Mouse (Mus musculus) thymus, postnatal 0 days (tissue): Measurements from ENCODE around the gene Nfkbie. TPM values are rescaled to one million over a fixed set of nuclear protein-coding genes. Genes with fewer than 3 reads are reported as not detected.

Experiments
- DNase-seq: peaks from one replicate; pipeline ENCODE4 v3.0.0-alpha.2; 2015; ENCODE audit warnings: low spot score
- polyA plus RNA-seq: library from polyadenylated mRNA; unstranded; fragments of >200 nt; fragmentation: Nextera tagmentation; extraction: Ambion mirVana; gene quantifications from 2 replicates; pipeline ENCODE4 v1.2.1, GENCODE M21; 2015

The Nfkbie gene
- polyA plus RNA-seq, 1 experiment from 2014 or later: 80.2 TPM

- peak; percentile 60 for DNase-seq
Measured at GRCm38 (mm10) chr17:45596631-45597396, 41.3 kb downstream of the Nfkbie start.

GRCm38 (mm10) chr17:45597787-45598186 lies 42.3 kb downstream of the Nfkbie start:
- peak; percentile 24 for DNase-seq

GRCm38 (mm10) chr17:45598376-45598775 lies 42.9 kb downstream of the Nfkbie start:
- DNase-seq: no peak

- no peak for DNase-seq
Measured at GRCm38 (mm10) chr17:45598891-45599290, 43.4 kb downstream of the Nfkbie start.

- no peak for DNase-seq
Measured at GRCm38 (mm10) chr17:45599446-45600242, 44.1 kb downstream of the Nfkbie start, which contains the start of gene Slc29a1. Gene Slc29a1, minus strand, starts transcription at chr17:45599606.

- peak; percentile 1 for DNase-seq
Measured at GRCm38 (mm10) chr17:45600267-45600666, 44.8 kb downstream of the Nfkbie start.

GRCm38 (mm10) chr17:45601325-45601724 lies 45.8 kb downstream of the Nfkbie start:
- DNase-seq: peak; percentile 1

GRCm38 (mm10) chr17:45601877-45602304 lies 46.4 kb downstream of the Nfkbie start, which contains the start of gene Mymx:
Gene Mymx, minus strand, starts transcription at chr17:45602102.
- no peak for DNase-seq

GRCm38 (mm10) chr17:45602984-45603383 lies 47.5 kb downstream of the Nfkbie start:
- no peak for DNase-seq

GRCm38 (mm10) chr17:45606992-45607879 lies 51.7 kb downstream of the Nfkbie start:
- no peak for DNase-seq

- no peak for DNase-seq
Measured at GRCm38 (mm10) chr17:45608396-45608795, 52.9 kb downstream of the Nfkbie start.

- no peak for DNase-seq
Measured at GRCm38 (mm10) chr17:45610144-45610866, 54.8 kb downstream of the Nfkbie start.

- peak; percentile 1 for DNase-seq
Measured at GRCm38 (mm10) chr17:45612008-45612407, 56.5 kb downstream of the Nfkbie start.

Other genes starting within 250 kb of the Nfkbie start
- gene Cdc5l, start 122.0 kb upstream of the Nfkbie start, polyA plus RNA-seq: 77.0 and 86.8 TPM in 2 replicates
- 0.37 and 0.65 TPM in 2 replicates for gene Spats1, start 80.3 kb upstream of the Nfkbie start, polyA plus RNA-seq
- gene Aars2, start 48.9 kb upstream of the Nfkbie start, polyA plus RNA-seq: 26.9 and 27.7 TPM in 2 replicates
- 1.3 and 3.0 TPM in 2 replicates for gene Tcte1, start 32.3 kb upstream of the Nfkbie start, polyA plus RNA-seq
- gene Tmem151b, start 6.0 kb upstream of the Nfkbie start, polyA plus RNA-seq: 19.0 and 19.6 TPM in 2 replicates
- gene Slc35b2, start 8.2 kb downstream of the Nfkbie start, polyA plus RNA-seq: 95.8 and 96.9 TPM in 2 replicates
- 1,223 and 1,279 TPM in 2 replicates for gene Hsp90ab1, start 17.6 kb downstream of the Nfkbie start, polyA plus RNA-seq
- 243 and 252 TPM in 2 replicates for gene Slc29a1, start 43.9 kb downstream of the Nfkbie start, polyA plus RNA-seq
- gene Mymx, start 46.4 kb downstream of the Nfkbie start, polyA plus RNA-seq: 1.5 and 1.7 TPM in 2 replicates
- gene Capn11, start 103.6 kb downstream of the Nfkbie start, polyA plus RNA-seq: 0.05 TPM in 1 of 2 replicates, not detected in the other
- gene Mrpl14, start 130.6 kb downstream of the Nfkbie start, polyA plus RNA-seq: 174 and 197 TPM in 2 replicates
- gene Tmem63b, start 131.2 kb downstream of the Nfkbie start, polyA plus RNA-seq: 16.6 and 18.6 TPM in 2 replicates
- not detected in 2 replicates for gene 1600014C23Rik, start 178.1 kb downstream of the Nfkbie start, polyA plus RNA-seq